Mouse (Mus musculus) hindbrain, embryonic 13.5 days (tissue): ENCODE results near the gene Cd164l2. TPM values are rescaled to one million over a fixed set of nuclear protein-coding genes. Genes with fewer than 3 reads are reported as not detected.

Experiments
- ATAC-seq: fragments of 200-750 bp; cut with Nextera tagmentation; 2 replicates; pipeline ENCODE4 v1.8.0; 2017; ENCODE audit warnings: moderate TSS enrichment; ENCODE audit not compliant: low FRiP score
- H3K27ac ChIP-seq: fragments of 300-500 bp; sonication (generic); 2 replicates; pipeline ENCODE4 v1.5.1; 2015; ENCODE audit warnings: inconsistent platforms, mild to moderate bottlenecking, moderate library complexity
- H3K27me3 ChIP-seq: fragments of 300-500 bp; sonication (generic); 2 replicates; pipeline ENCODE4 v1.6.1; 2015; ENCODE audit warnings: mild to moderate bottlenecking, inconsistent platforms
- H3K36me3 ChIP-seq: fragments of 300-500 bp; sonication (generic); 2 replicates; pipeline ENCODE4 v1.6.1; 2015; ENCODE audit warnings: mild to moderate bottlenecking, inconsistent platforms
- H3K4me1 ChIP-seq: fragments of 300-500 bp; sonication (generic); replicated peaks from 2 replicates; pipeline ENCODE4 v1.6.1; 2015; ENCODE audit warnings: inconsistent platforms
- H3K4me2 ChIP-seq: fragments of 300-500 bp; sonication (generic); 2 replicates; pipeline ENCODE4 v1.6.1; 2015; ENCODE audit warnings: inconsistent platforms, mild to moderate bottlenecking, moderate library complexity
- H3K4me3 ChIP-seq: fragments of 300-500 bp; sonication (generic); 2 replicates; pipeline ENCODE4 v1.5.1; 2015; ENCODE audit warnings: mild to moderate bottlenecking, inconsistent platforms
- H3K9ac ChIP-seq: fragments of 300-500 bp; sonication (generic); 2 replicates; pipeline ENCODE4 v1.6.1; 2015; ENCODE audit warnings: mild to moderate bottlenecking, inconsistent platforms
- H3K9me3 ChIP-seq: fragments of 300-500 bp; sonication (generic); 2 replicates; pipeline ENCODE4 v1.6.1; 2016; ENCODE audit warnings: inconsistent platforms
- WGBS: fragments of 180-500 bp; shearing (Covaris S2); methylation state at CpG from one replicate; pipeline ENCODE4 v1.1.7; 2015; 5-methylcytosine and 5-hydroxymethylcytosine counted together
- microRNA-seq: library from miRNA; unstranded; fragments of <30 nt; microRNA quantifications from one replicate; pipeline ENCODE4, GENCODE M21; 2016
- polyA plus RNA-seq: library from polyadenylated mRNA; unstranded; fragments of >200 nt; fragmentation: Nextera tagmentation; extraction: Ambion mirVana; gene quantifications from 2 replicates; pipeline ENCODE4 v1.2.1, GENCODE M21; 2015

Cd164l2 gene
- polyA plus RNA-seq, 1 experiment from 2014 or later, result 0.78 TPM

GRCm38 (mm10) chr4:133264559-133264958 is 52.6 kb downstream of the Cd164l2 start:
- H3K4me1 ChIP-seq, result no peaks in the 10 kb centered on the region; the same call in 1 of the 2 replicates
- WGBS, result 96% methylated on average over 2 of the region's 2 CpGs

DNA sequence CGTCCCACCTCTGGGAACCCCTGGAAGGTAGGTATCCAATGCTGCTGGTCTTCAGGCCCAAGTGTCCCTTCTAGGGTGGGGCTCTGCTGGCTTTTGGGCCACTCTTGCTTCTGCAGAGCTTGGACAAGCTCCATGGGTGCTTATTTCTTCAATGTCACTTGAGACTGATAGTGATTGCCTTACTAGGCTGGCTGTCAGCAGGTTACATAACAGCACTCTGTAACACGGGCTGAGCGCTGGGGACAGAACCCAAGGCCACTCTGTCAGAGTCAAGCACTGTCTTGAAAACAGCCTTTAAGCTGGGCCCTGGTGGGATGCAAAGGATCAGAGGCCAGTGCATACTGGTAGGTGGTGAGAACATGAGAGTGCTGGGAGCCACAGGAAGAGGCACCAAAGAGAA is 53.4 kb downstream of the Cd164l2 start:
- WGBS, result 92% methylated on average over 3 of the region's 3 CpGs
- Histone ChIP-seq H3K36me3 (peaks cover 74% of the 10 kb centered on the region), H3K9me3 (no peaks in the 10 kb centered on the region), H3K27me3 (no peaks in the 10 kb centered on the region), H3K4me2 (no peak overlapping the region), H3K27ac (no peak overlapping the region), H3K9ac (no peak overlapping the region), H3K4me3 (no peak overlapping the region), H3K4me1 (no peaks in the 10 kb centered on the region; the same call in 1 of the 2 replicates)
- ATAC-seq, result no peak

More at GRCm38 (mm10) chr4:133264559-133264958, 52.6 kb downstream of the Cd164l2 start:
- H3K9ac ChIP-seq, result no peak overlapping the region
- no peak overlapping the region for H3K4me2 ChIP-seq
- no peak for ATAC-seq
- H3K27me3 ChIP-seq, result no peaks in the 10 kb centered on the region
- H3K36me3 ChIP-seq, result peaks cover 69% of the 10 kb centered on the region
- no peak overlapping the region for H3K4me3 ChIP-seq
- no peaks in the 10 kb centered on the region for H3K9me3 ChIP-seq
- H3K27ac ChIP-seq, result no peak overlapping the region

DNA sequence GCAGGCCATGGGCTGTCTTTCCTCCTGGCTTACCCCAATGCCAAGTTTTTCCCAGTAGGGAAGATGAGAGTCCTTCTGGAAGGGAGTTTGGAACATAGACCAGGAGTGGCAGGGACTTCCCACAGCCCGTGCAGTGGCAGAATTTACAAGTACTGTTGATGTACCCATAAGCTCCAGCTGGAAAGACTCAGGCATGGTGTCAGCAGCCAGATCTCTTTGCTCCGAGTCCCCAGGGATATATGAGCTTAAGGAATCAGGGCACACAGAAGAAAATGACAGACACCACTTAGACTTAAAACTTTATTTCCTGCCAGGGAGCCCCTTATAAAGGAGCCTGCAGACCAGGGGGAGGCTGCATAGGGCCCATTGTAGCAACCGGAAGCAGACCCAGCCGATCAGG is 53.8 kb downstream of the Cd164l2 start:
- no peaks in the 10 kb centered on the region for H3K9me3 ChIP-seq
- H3K4me3 ChIP-seq, result no peak overlapping the region
- WGBS, result 93% methylated on average over 4 of the region's 4 CpGs
- no peak overlapping the region for H3K9ac ChIP-seq
- H3K4me1 ChIP-seq, result no peaks in the 10 kb centered on the region; the same call in 1 of the 2 replicates
- peaks cover 77% of the 10 kb centered on the region for H3K36me3 ChIP-seq
- H3K4me2 ChIP-seq, result no peak overlapping the region
- no peak overlapping the region for H3K27ac ChIP-seq
- no peak for ATAC-seq
- H3K27me3 ChIP-seq, result no peaks in the 10 kb centered on the region

DNA sequence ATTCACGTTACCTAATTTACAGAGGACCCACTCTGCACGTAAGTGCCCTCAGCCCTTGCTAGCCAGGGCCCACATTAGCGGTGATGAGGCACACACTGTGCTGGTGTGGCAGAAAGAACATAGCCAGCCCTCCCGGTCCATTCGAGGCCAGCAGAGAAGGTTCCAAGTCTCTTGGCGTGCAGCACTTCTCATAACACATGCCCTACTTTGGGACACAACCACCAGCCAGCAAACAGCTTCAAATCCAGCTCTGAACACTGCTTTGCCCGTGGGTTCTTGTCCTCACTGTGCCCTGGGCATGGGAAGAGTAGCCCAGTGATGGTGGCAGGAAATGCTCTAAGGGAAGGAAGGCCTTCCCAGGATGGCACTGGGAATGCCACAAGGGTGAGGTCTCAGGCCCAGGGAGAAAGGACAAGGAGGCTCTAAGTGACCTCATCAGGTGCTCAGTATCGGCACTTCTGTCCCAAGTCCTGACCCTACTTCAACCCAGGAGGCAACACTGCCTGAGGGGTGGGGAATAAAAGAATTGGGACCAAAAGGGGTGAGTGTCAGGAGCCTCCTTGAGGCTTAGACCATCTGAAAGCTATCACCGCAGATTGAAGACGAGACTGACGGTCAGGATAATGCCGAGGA is 54.4 kb downstream of the Cd164l2 start:
- no peaks in the 10 kb centered on the region for H3K27me3 ChIP-seq
- H3K9ac ChIP-seq, result no peak overlapping the region
- WGBS, result 93% methylated on average over 12 of the region's 12 CpGs

GRCm38 (mm10) chr4:133268931-133269330 is 57.0 kb downstream of the Cd164l2 start:
- no peak overlapping the region for H3K4me2 ChIP-seq
- H3K4me3 ChIP-seq, result no peak overlapping the region
- H3K27me3 ChIP-seq, result no peaks in the 10 kb centered on the region
- WGBS, result 94% methylated on average over 3 of the region's 3 CpGs
- no peak overlapping the region for H3K9ac ChIP-seq
- peaks cover 67% of the 10 kb centered on the region for H3K36me3 ChIP-seq
- H3K9me3 ChIP-seq, result no peaks in the 10 kb centered on the region
- no peak for ATAC-seq
- no peak overlapping the region for H3K27ac ChIP-seq
- H3K4me1 ChIP-seq, result peaks cover 2% of the 10 kb centered on the region; the same call in 1 of the 2 replicates

More for the DNA sequence above, 54.4 kb downstream of the Cd164l2 start:
- H3K4me2 ChIP-seq, result no peak overlapping the region
- no peaks in the 10 kb centered on the region for H3K9me3 ChIP-seq
- no peak overlapping the region for H3K4me3 ChIP-seq
- H3K27ac ChIP-seq, result no peak overlapping the region
- H3K36me3 ChIP-seq, result peaks cover 79% of the 10 kb centered on the region
- no peak for ATAC-seq
- H3K4me1 ChIP-seq, result no peaks in the 10 kb centered on the region; the same call in 1 of the 2 replicates

GRCm38 (mm10) chr4:133269596-133269995 is 57.7 kb downstream of the Cd164l2 start:
- no peak overlapping the region for H3K9ac ChIP-seq
- peaks cover 65% of the 10 kb centered on the region for H3K36me3 ChIP-seq
- H3K4me2 ChIP-seq, result no peak overlapping the region
- WGBS, result 94% methylated on average over 3 of the region's 3 CpGs
- peaks cover 2% of the 10 kb centered on the region; the same call in 1 of the 2 replicates for H3K4me1 ChIP-seq
- H3K9me3 ChIP-seq, result no peaks in the 10 kb centered on the region
- H3K4me3 ChIP-seq, result no peak overlapping the region
- no peaks in the 10 kb centered on the region for H3K27me3 ChIP-seq
- no peak for ATAC-seq
- no peak overlapping the region for H3K27ac ChIP-seq

- Histone ChIP-seq H3K36me3 (peaks cover 51% of the 10 kb centered on the region), H3K9me3 (no peaks in the 10 kb centered on the region)
- 92% methylated on average over 9 of the region's 9 CpGs for WGBS
These were observed 59.0 kb downstream of the Cd164l2 start for GRCm38 (mm10) chr4:133270929-133271328.

More at GRCm38 (mm10) chr4:133270929-133271328, 59.0 kb downstream of the Cd164l2 start:
- H3K27ac ChIP-seq, result no peak overlapping the region
- H3K4me1 ChIP-seq, result peaks cover 14% of the 10 kb centered on the region
- H3K27me3 ChIP-seq, result no peaks in the 10 kb centered on the region
- ATAC-seq, result no peak
- no peak overlapping the region for H3K4me3 ChIP-seq
- H3K4me2 ChIP-seq, result no peak overlapping the region
- H3K9ac ChIP-seq, result no peak overlapping the region

Small RNA genes within 50 kb of the gene (microRNA-seq; reads per million reads assigned to microRNA genes)
- not detected for gene Mir7017

Other genes starting within 250 kb of the Cd164l2 start
- gene Fgr, start 238.0 kb upstream of the Cd164l2 start, polyA plus RNA-seq, result 0.13 TPM in 1 of 2 replicates, not detected in the other
- 11.0 and 12.5 TPM in 2 replicates for gene Ahdc1, start 200.9 kb upstream of the Cd164l2 start, polyA plus RNA-seq
- gene Wasf2, start 81.6 kb upstream of the Cd164l2 start, polyA plus RNA-seq, result 33.3 and 35.4 TPM in 2 replicates
- gene Gpr3, start 405 bp downstream of the Cd164l2 start, polyA plus RNA-seq, result 0.52 and 1.4 TPM in 2 replicates
- 1.9 and 2.0 TPM in 2 replicates for gene Map3k6, start 28.7 kb downstream of the Cd164l2 start, polyA plus RNA-seq
- 0.41 and 0.69 TPM in 2 replicates for gene Sytl1, start 51.0 kb downstream of the Cd164l2 start, polyA plus RNA-seq
- 101 and 102 TPM in 2 replicates for gene Tmem222, start 65.7 kb downstream of the Cd164l2 start, polyA plus RNA-seq
- gene Wdtc1, start 141.3 kb downstream of the Cd164l2 start, polyA plus RNA-seq, result 18.4 and 21.3 TPM in 2 replicates
- 6.7 and 7.5 TPM in 2 replicates for gene Slc9a1, start 157.6 kb downstream of the Cd164l2 start, polyA plus RNA-seq